Mouse (Mus musculus): Measurements from ENCODE around the gene Parp2.

DNA sequence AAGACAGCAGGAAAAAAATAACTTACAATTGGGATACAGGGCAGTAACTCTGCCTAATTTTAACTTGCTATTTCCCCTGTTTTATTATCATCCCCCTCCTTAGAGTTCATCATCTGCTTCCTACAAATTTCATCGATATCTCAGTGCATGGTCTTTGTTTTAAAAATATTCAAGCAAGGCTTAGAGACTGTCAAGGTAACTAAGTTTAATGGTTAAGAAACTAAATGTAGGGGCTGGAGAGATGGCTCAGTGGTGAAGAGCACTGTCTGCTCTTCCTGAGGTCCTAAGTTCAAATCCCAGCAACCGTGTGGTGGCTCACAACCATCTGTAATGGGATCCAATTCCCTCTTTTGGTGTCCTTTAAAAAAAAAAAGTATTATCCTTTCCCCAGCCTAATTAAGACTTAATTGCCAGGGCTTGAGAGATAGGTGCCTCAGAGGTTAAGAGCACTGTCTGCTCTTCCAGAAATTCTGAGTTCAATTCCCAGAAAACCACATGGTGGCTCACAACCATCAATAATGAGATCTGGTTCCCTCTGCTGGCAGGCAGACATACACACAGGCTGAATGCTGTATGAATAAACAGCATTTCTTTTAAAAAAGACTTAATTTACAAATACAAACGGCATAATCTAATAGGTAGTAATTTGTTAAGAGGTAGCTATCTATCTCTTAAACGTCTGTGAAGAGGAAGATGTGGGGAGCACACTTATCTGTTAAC is 4.6 kb upstream of the Parp2 start:
- no peak for TF ChIP-seq CTCF (IDR thresholded peaks at IDR 0.05; ENCODE audit: extremely low read depth, insufficient read length, insufficient replicate concordance, low read depth, low read length)
- TF ChIP-seq POLR2A (IDR thresholded peaks at IDR 0.05; ENCODE audit: low read depth, low read length): no peak

Data from small intestine, adult 2 months (tissue).